Mouse (Mus musculus) forebrain, embryonic 10.5 days (tissue): ENCODE results near the gene Actc1. TPM values are rescaled to one million over a fixed set of nuclear protein-coding genes. Genes with fewer than 3 reads are reported as not detected.

Source experiments
- DNase-seq: peaks from one replicate; pipeline ENCODE4 v3.0.0-alpha.2; 2017; ENCODE audit warnings: low spot score; ENCODE audit errors: extremely low spot score
- H3K27ac ChIP-seq: fragments of 300-500 bp; sonication (generic); 2 replicates; pipeline ENCODE4 v1.5.1; 2016; ENCODE audit warnings: mild to moderate bottlenecking
- H3K27me3 ChIP-seq: fragments of 300-500 bp; sonication (generic); 2 replicates; pipeline ENCODE4 v1.6.1; 2016; ENCODE audit warnings: mild to moderate bottlenecking; ENCODE audit not compliant: poor library complexity, severe bottlenecking
- H3K36me3 ChIP-seq: fragments of 300-500 bp; sonication (generic); replicated peaks from 2 replicates; pipeline ENCODE4 v1.6.1; 2016; ENCODE audit warnings: mild to moderate bottlenecking, moderate library complexity
- H3K4me1 ChIP-seq: fragments of 300-500 bp; sonication (generic); 2 replicates; pipeline ENCODE4 v1.6.1; 2016
- H3K4me3 ChIP-seq: fragments of 300-500 bp; sonication (generic); 2 replicates; pipeline ENCODE4 v1.5.1; 2016; ENCODE audit warnings: mild to moderate bottlenecking, moderate library complexity
- H3K9me3 ChIP-seq: fragments of 300-500 bp; sonication (generic); 2 replicates; pipeline ENCODE4 v1.6.1; 2016; ENCODE audit warnings: mild to moderate bottlenecking, moderate library complexity
- WGBS: fragments of 180-500 bp; shearing (Covaris S2); methylation state at CpG from one replicate; pipeline ENCODE4 v1.1.7; 2016; 5-methylcytosine and 5-hydroxymethylcytosine counted together
- polyA plus RNA-seq: library from polyadenylated mRNA; unstranded; fragments of >200 nt; fragmentation: Nextera tagmentation; extraction: Ambion mirVana; gene quantifications from 2 replicates; pipeline ENCODE4 v1.2.1, GENCODE M21; 2016

Gene Actc1
- polyA plus RNA-seq, 1 experiment from 2014 or later, result 1.5 TPM

DNA sequence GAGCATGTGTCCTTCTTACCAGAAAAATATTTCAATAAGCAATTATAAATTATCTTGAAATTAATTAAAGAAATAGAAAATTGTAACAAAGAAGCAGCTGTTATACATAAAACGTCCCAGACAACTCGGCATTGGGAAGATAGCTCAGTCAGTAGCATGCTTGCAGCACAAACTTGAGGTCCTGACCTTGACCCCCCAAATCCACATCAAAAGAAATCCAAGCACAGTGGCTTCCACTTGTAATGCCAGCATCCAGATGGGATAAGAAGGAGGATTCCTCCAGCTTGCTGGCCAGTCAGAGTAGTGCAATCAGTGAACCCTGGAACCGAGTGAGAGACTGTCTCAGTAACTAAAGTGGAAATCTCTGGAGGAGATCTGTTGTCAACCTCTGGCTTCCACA, 12.9 kb upstream of the Actc1 start:
- no peak for DNase-seq
- Histone ChIP-seq H3K36me3 (no peaks in the 10 kb centered on the region), H3K9me3 (no peaks in the 10 kb centered on the region), H3K4me1 (peaks cover 5% of the 10 kb centered on the region; the same call in 1 of the 2 replicates), H3K27me3 (no peaks in the 10 kb centered on the region), H3K27ac (no peak overlapping the region), H3K4me3 (no peak overlapping the region)
- WGBS, result 87% methylated on average over 3 of the region's 3 CpGs

DNA sequence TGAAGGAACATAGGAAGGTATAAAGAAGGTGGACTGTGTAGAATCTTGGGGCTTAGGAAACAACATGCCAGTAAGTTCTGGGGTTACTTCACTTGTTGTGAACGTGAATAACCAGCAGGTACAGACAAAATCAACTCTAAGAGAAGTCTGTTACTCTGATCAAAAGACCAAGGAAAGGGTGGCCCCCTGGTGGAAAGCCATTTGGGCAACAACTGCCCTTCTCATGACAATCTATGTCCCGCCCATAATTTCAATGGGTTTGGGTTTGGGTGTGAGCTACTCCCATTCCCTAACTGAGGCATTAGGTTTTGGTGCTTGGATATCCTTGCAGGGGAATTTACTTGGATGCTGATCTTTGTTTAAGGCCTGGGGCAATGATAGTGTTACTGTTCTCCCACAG, 10.7 kb upstream of the Actc1 start:
- DNase-seq, result no peak
- Histone ChIP-seq H3K36me3 (no peaks in the 10 kb centered on the region), H3K27me3 (no peaks in the 10 kb centered on the region), H3K4me1 (peaks cover 9% of the 10 kb centered on the region), H3K9me3 (no peaks in the 10 kb centered on the region), H3K27ac (no peak overlapping the region), H3K4me3 (no peak overlapping the region)
- WGBS, result 76% methylated on average over 2 of the region's 2 CpGs

DNA sequence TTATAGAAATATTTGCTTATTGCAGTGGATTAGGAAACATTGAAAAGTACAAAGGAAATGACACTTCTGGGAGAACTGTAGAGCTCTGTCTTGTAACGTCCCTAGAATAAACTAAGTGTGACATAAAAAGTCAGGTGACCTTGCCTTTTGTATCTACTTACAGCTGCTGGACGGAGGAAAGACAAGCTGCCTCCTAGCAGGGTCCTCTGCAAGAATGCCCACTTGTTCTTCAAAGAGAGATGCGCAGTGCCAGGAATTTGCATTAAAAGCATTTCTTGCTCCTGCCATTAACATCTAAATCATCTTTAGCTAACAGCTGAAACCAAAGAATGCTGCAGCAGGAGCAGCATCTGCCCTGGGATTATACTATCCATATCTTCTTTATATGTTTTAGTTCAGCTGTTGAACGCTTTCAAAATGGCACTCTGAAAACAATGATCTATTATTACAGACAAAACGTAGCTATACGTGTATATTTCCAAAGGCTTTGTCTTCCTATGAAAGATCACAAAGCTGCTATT, 6.8 kb upstream of the Actc1 start:
- Histone ChIP-seq H3K4me1 (peaks cover 11% of the 10 kb centered on the region), H3K9me3 (no peaks in the 10 kb centered on the region), H3K27ac (no peak overlapping the region), H3K27me3 (no peaks in the 10 kb centered on the region), H3K36me3 (no peaks in the 10 kb centered on the region), H3K4me3 (no peak overlapping the region)
- 68% methylated on average over 6 of the region's 6 CpGs for WGBS
- DNase-seq, result no peak

DNA sequence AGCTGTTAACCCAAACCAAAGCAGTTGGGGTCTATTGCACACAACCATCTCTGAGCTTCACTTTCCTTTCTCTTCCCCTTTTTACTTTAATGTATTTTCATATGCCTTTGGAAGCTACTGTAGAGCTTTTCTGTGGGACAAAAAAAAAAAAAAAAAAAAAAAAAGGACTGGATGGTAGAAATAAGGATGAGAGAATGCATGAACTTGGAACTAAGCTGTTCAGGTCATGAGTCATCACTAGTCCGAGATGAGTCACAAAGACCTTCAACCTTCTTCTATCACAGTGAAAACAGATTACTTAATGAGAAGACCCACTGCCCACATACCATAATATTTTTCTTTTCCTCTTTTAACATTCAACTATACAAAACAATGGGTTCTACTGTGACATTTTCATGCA, 6.3 kb upstream of the Actc1 start:
- Histone ChIP-seq H3K4me3 (no peak overlapping the region), H3K27me3 (no peaks in the 10 kb centered on the region), H3K36me3 (no peaks in the 10 kb centered on the region), H3K27ac (no peak overlapping the region), H3K9me3 (no peaks in the 10 kb centered on the region), H3K4me1 (peaks cover 11% of the 10 kb centered on the region)
- WGBS, result 81% methylated on average over 1 of the region's 1 CpGs
- no peak for DNase-seq

DNA sequence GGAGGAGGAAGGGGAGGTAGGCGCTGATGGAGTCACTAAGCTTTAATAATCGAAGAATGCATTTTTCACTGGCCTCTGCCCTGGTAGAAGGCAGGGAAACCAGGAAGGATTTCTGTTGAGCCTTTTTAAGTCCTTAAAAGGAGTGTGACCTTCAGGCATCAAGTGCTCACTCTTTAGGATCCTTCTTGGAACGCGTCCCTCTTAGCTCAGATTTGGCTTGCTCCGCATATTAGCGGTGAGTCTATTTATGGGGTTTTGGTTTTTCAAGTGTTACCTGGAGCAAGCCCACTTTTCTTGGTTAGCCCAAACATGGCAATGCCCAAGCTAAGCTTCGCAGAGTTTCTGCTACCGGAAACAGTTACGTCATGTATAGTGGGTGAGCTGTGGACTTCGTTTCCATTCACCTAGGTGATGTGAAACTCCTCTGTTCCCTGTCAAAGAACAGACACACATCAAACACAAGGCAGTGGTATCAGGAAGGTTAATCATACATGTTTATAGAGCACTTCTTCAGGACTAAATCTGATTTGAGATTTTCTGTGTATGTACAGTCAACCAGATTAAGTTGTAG, 5.0 kb upstream of the Actc1 start:
- DNase-seq, result no peak
- Histone ChIP-seq H3K9me3 (no peaks in the 10 kb centered on the region), H3K27me3 (no peaks in the 10 kb centered on the region), H3K4me3 (no peak overlapping the region), H3K4me1 (peaks cover 11% of the 10 kb centered on the region), H3K36me3 (no peaks in the 10 kb centered on the region), H3K27ac (no peak overlapping the region)
- 94% methylated on average over 10 of the region's 10 CpGs for WGBS

DNA sequence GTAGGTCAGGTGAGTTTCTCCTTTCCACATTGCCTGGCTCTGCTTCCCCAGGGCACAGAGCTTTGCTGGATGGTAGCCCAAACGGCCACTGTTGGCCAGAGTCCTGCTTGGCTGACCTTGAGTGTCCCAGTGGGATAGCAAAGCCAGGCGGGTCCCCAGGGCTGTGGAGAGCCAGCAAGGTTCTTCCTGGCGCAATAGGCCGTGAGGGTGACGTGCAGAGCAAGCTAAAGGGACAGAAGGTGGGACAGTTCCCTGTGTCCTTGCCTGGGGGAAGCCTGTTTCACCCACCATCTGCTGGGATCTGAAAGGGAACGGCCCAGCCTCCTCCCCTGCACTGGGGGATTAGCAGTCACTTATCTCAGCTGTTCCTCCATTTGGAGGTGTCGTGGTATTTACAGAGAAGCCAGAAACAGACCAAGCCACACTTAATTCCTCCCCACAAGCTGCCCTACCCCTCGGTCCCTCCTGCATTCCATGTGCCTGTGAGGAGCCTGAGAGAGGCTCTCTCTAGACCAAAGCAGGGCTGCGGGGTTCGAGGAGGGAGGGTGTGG, 4.0 kb upstream of the Actc1 start:
- DNase-seq, result no peak
- 30% methylated on average over 10 of the region's 10 CpGs for whole genome bisulfite sequencing
- Histone ChIP-seq H3K27ac (no peak overlapping the region; the same call in 1 of the 2 replicates), H3K4me3 (no peak overlapping the region), H3K4me1 (peaks cover 15% of the 10 kb centered on the region), H3K9me3 (no peaks in the 10 kb centered on the region), H3K27me3 (no peaks in the 10 kb centered on the region), H3K36me3 (no peaks in the 10 kb centered on the region)

DNA sequence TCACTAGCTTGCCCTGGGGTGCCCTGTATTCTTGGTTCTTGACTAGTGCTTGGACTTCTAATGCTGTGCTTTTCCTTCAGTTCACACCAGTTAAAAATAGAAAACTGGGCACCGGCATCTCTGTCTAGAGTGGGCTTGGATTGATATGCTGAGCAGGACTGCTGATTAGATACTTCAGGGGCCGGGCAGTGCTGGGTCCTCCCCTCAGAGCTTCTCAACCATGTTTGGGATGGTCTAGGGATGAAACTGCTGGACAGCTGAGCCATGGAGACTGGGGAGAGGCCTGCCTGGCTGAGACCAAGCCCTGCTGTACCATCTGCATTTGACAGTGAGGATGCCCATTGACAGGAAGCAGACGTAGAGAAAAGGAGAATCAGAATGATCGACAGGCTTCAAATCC, 781 bp upstream of the Actc1 start:
- H3K27ac ChIP-seq, result no peak overlapping the region
- H3K36me3 ChIP-seq, result no peaks in the 10 kb centered on the region
- H3K4me3 ChIP-seq, result no peak overlapping the region
- no peaks in the 10 kb centered on the region for H3K27me3 ChIP-seq
- no peaks in the 10 kb centered on the region for H3K9me3 ChIP-seq
- no peak for DNase-seq
- WGBS, result 88% methylated on average over 4 of the region's 4 CpGs
- peaks cover 11% of the 10 kb centered on the region for H3K4me1 ChIP-seq

DNA sequence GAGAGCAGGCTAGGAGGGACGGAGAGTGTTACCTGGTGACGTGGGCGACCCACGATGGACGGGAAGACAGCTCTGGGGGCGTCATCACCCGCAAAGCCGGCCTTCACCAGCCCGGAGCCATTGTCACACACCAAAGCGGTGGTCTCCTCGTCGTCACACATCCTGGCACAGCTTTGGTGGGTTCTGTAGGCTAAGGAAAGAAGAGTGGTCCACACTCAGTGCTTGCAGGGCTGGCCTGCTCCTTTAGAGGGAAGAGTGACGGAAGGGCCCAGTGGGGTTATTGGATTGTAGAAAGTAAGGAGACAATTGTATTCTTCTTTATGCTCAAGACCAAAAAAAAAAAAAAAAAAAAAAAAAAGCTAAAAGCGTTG, 1.5 kb downstream of the Actc1 start:
- Histone ChIP-seq H3K4me3 (no peak overlapping the region), H3K36me3 (no peaks in the 10 kb centered on the region), H3K27ac (no peak overlapping the region), H3K4me1 (peaks cover 4% of the 10 kb centered on the region; the same call in 1 of the 2 replicates), H3K27me3 (no peaks in the 10 kb centered on the region), H3K9me3 (no peaks in the 10 kb centered on the region)
- WGBS, result 93% methylated on average over 14 of the region's 14 CpGs
- DNase-seq, result no peak

DNA sequence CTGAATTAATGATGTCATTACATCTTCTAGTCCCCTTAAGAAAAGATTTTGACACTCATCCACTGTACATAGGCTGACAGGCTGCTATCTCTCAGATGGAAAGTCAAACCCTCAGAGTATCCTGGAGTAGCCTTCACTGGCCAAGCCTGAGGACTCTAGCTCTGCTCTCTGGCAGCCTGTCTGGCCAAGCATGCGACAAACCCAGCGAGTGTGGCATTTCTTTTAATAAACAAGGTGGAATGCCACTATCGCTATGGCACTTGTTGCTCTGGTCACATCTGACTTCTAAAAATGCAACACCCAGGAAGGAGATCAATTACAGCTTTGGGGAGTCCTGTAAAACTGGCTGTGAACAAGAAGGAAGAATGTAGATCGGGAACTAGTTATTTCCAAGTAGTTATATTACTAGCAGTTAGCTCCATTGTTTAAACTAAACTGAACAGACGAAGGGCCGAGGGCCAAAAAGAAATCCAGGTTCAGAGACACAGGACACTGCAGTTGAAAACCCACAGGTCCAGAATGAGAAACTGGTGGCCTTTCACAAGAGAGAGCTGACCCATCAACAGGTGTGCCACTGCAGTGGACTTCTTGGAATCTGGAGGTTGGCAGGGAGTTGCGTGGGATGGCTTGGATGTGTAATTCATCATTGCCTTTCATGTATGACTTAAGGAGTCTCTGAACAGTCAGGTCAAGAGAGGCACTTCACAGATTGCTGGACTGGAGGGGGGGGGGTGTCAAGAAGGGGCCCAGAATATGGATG, 2.1 kb downstream of the Actc1 start:
- 94% methylated on average over 7 of the region's 7 CpGs for WGBS
- H3K27me3 ChIP-seq, result no peaks in the 10 kb centered on the region
- H3K27ac ChIP-seq, result no peak overlapping the region

DNA sequence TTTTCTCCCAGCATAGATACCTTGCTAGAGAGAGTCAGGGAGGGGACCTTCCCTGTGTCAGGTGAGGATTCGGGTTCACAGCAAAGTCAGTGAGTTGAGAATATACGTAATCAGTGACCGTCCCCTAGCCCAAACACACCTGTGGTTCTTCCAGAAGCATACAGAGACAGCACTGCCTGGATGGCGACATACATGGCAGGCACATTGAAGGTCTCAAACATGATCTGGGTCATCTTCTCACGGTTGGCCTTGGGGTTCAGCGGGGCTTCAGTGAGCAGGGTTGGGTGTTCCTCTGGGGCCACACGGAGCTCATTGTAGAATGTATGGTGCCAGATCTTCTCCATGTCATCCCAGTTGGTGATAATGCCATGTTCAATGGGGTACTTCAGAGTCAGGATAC, 3.2 kb downstream of the Actc1 start:
- peaks cover 4% of the 10 kb centered on the region; the same call in 1 of the 2 replicates for H3K4me1 ChIP-seq
- WGBS, result 91% methylated on average over 7 of the region's 7 CpGs
- no peak for DNase-seq
- no peak overlapping the region for H3K4me3 ChIP-seq
- H3K27ac ChIP-seq, result no peak overlapping the region
- no peaks in the 10 kb centered on the region for H3K36me3 ChIP-seq
- H3K27me3 ChIP-seq, result no peaks in the 10 kb centered on the region
- H3K9me3 ChIP-seq, result no peaks in the 10 kb centered on the region

More for the DNA sequence above, 2.1 kb downstream of the Actc1 start:
- Histone ChIP-seq H3K36me3 (no peaks in the 10 kb centered on the region), H3K4me3 (no peak overlapping the region), H3K4me1 (peaks cover 4% of the 10 kb centered on the region; the same call in 1 of the 2 replicates), H3K9me3 (no peaks in the 10 kb centered on the region)
- DNase-seq, result no peak

DNA sequence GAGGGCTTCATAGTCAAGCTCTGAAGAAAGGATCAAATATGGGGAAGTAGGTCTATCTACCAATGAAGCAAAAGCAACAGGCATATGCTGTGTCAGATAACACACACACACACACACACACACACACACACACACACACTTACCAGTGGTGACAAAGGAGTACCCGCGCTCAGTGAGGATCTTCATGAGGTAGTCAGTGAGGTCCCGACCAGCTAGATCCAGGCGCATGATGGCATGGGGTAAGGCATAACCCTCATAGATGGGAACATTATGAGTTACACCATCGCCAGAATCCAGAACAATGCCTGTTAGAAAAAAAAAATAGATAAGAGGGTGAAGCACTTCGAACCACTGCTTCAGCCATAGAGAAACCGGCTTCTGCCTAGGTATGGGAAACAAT, 4.0 kb downstream of the Actc1 start:
- Histone ChIP-seq H3K27ac (no peak overlapping the region), H3K27me3 (no peaks in the 10 kb centered on the region), H3K4me3 (no peak overlapping the region), H3K9me3 (no peaks in the 10 kb centered on the region), H3K36me3 (no peaks in the 10 kb centered on the region), H3K4me1 (peaks cover 4% of the 10 kb centered on the region; the same call in 1 of the 2 replicates)
- DNase-seq, result no peak
- WGBS, result 94% methylated on average over 7 of the region's 7 CpGs

DNA sequence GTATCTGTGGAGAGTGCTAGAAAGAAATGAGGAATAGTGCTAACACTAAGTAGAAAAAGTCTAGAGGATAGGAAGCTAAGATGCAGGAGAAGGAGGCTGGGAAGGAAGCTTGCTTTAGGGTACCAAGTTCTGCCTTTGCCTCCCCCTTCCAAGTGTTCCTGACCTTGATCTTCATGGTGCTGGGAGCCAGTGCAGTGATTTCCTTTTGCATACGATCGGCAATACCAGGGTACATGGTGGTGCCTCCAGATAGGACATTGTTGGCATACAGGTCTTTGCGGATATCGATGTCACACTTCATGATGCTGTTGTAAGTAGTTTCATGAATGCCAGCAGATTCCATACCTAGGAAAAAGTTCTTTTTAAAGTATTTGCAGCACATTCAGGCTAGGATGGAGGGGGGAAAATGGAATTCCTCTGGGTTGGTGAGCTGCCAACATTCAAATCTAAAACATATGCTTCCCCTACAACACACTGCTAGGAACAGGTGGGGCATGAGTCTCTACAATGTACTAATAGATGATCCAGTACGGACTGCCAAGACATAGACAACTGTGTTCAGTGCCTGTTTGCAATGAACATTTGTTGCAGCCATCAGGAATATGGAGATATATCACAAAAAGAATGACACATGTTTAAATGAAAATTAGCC, 5.3 kb downstream of the Actc1 start:
- no peak for DNase-seq

More for the DNA sequence above, 5.3 kb downstream of the Actc1 start:
- H3K27ac ChIP-seq, result no peak overlapping the region
- no peaks in the 10 kb centered on the region for H3K36me3 ChIP-seq
- WGBS, result 92% methylated on average over 5 of the region's 5 CpGs
- no peaks in the 10 kb centered on the region for H3K27me3 ChIP-seq
- peaks cover 4% of the 10 kb centered on the region; the same call in 1 of the 2 replicates for H3K4me1 ChIP-seq
- H3K9me3 ChIP-seq, result no peaks in the 10 kb centered on the region
- no peak overlapping the region for H3K4me3 ChIP-seq
